Mouse (Mus musculus) lung, postnatal 25 days (tissue): Measurements from ENCODE around the gene Satb1.

Source experiments
- DNase-seq: peaks from one replicate; pipeline ENCODE4 v3.0.0; 2022; ENCODE audit warnings: low spot score

Gene Satb1

GRCm38 (mm10) chr17:51826461-51826860 is 6.6 kb downstream of the Satb1 start:
- DNase-seq = no peak

GRCm38 (mm10) chr17:51814301-51814700 is 18.8 kb downstream of the Satb1 start:
- no peak for DNase-seq

- no peak for DNase-seq
Observed at GRCm38 (mm10) chr17:51813784-51814120, 19.3 kb downstream of the Satb1 start.

GRCm38 (mm10) chr17:51812942-51813783 is 19.9 kb downstream of the Satb1 start:
- DNase-seq = no peak

GRCm38 (mm10) chr17:51812261-51812941 is 20.7 kb downstream of the Satb1 start:
- no peak for DNase-seq

GRCm38 (mm10) chr17:51811911-51812260 is 21.2 kb downstream of the Satb1 start:
- no peak for DNase-seq

- peak; percentile 50 for DNase-seq
Observed at GRCm38 (mm10) chr17:51811086-51811868, 21.8 kb downstream of the Satb1 start.

- DNase-seq = no peak
Observed at GRCm38 (mm10) chr17:51807429-51807828, 25.7 kb downstream of the Satb1 start.

GRCm38 (mm10) chr17:51806124-51806960 is 26.7 kb downstream of the Satb1 start:
- no peak for DNase-seq

GRCm38 (mm10) chr17:51800208-51800607 is 32.9 kb downstream of the Satb1 start:
- no peak for DNase-seq

- DNase-seq = no peak
Observed at GRCm38 (mm10) chr17:51796459-51796858, 36.6 kb downstream of the Satb1 start.

- DNase-seq = no peak
Observed at GRCm38 (mm10) chr17:51791226-51791625, 41.9 kb downstream of the Satb1 start.

GRCm38 (mm10) chr17:51790387-51791060 is 42.6 kb downstream of the Satb1 start:
- DNase-seq = no peak

GRCm38 (mm10) chr17:51789777-51790176 is 43.3 kb downstream of the Satb1 start:
- no peak for DNase-seq

- DNase-seq = no peak
Observed at GRCm38 (mm10) chr17:51789098-51789497, 44.0 kb downstream of the Satb1 start.

- DNase-seq = no peak
Observed at GRCm38 (mm10) chr17:51787955-51788354, 45.1 kb downstream of the Satb1 start.

- DNase-seq = no peak
Observed at GRCm38 (mm10) chr17:51786050-51786449, 47.0 kb downstream of the Satb1 start.

GRCm38 (mm10) chr17:51784935-51785334 is 48.2 kb downstream of the Satb1 start:
- no peak for DNase-seq

- peak; percentile 10 for DNase-seq
Observed at GRCm38 (mm10) chr17:51783591-51784279, 49.4 kb downstream of the Satb1 start.

- no peak for DNase-seq
Observed at GRCm38 (mm10) chr17:51780036-51780435, 53.1 kb downstream of the Satb1 start.

GRCm38 (mm10) chr17:51778961-51779360 is 54.1 kb downstream of the Satb1 start:
- no peak for DNase-seq
